Mouse (Mus musculus) hindbrain, embryonic 15.5 days (tissue): ENCODE measurements around the gene Gzmm. TPM values are rescaled to one million over a fixed set of nuclear protein-coding genes. Genes with fewer than 3 reads are reported as not detected.

Source experiments
- ATAC-seq: fragments of 200-750 bp; cut with Nextera tagmentation; 2 replicates; pipeline ENCODE4 v1.8.0; 2017; ENCODE audit warnings: low read depth, moderate number of reproducible peaks, moderate TSS enrichment; ENCODE audit not compliant: low FRiP score
- H3K27ac ChIP-seq: fragments of 300-500 bp; sonication (generic); replicated peaks from 2 replicates; pipeline ENCODE4 v1.5.1; 2015; ENCODE audit warnings: mild to moderate bottlenecking, inconsistent platforms
- H3K27me3 ChIP-seq: fragments of 300-500 bp; sonication (generic); 2 replicates; pipeline ENCODE4 v1.6.1; 2015; ENCODE audit warnings: control low read depth, inconsistent platforms
- H3K36me3 ChIP-seq: fragments of 300-500 bp; sonication (generic); 2 replicates; pipeline ENCODE4 v1.6.1; 2015; ENCODE audit warnings: control low read depth, inconsistent platforms
- H3K4me1 ChIP-seq: fragments of 300-500 bp; sonication (generic); replicated peaks from 2 replicates; pipeline ENCODE4 v1.6.1; 2015; ENCODE audit warnings: control low read depth, inconsistent platforms
- H3K4me2 ChIP-seq: fragments of 300-500 bp; sonication (generic); 2 replicates; pipeline ENCODE4 v1.6.1; 2015; ENCODE audit warnings: moderate library complexity, mild to moderate bottlenecking, inconsistent platforms
- H3K4me3 ChIP-seq: fragments of 300-500 bp; sonication (generic); 2 replicates; pipeline ENCODE4 v1.5.1; 2015; ENCODE audit warnings: mild to moderate bottlenecking, inconsistent platforms
- H3K9ac ChIP-seq: fragments of 300-500 bp; sonication (generic); 2 replicates; pipeline ENCODE4 v1.6.1; 2015; ENCODE audit warnings: inconsistent platforms
- H3K9me3 ChIP-seq: fragments of 300-500 bp; sonication (generic); 2 replicates; pipeline ENCODE4 v1.6.1; 2016; ENCODE audit warnings: control low read depth, inconsistent platforms
- WGBS: fragments of 180-500 bp; shearing (Covaris S2); methylation state at CpG from one replicate; pipeline ENCODE4 v1.1.7; 2015; 5-methylcytosine and 5-hydroxymethylcytosine counted together
- polyA plus RNA-seq: library from polyadenylated mRNA; unstranded; fragments of >200 nt; fragmentation: Nextera tagmentation; extraction: Ambion mirVana; gene quantifications from 2 replicates; pipeline ENCODE4 v1.2.1, GENCODE M21; 2015

The Gzmm gene
- polyA plus RNA-seq, 1 experiment from 2014 or later, result 1.4 TPM

GRCm38 (mm10) chr10:79682916-79683582 is 5.8 kb upstream of the Gzmm start:
- H3K4me3 ChIP-seq, result peak overlapping the region; percentile 64
- H3K4me2 ChIP-seq, result peak overlapping the region; percentile 85
- 8% methylated on average over 10 of the region's 10 CpGs for WGBS
- H3K9me3 ChIP-seq, result no peaks in the 10 kb centered on the region
- peaks cover 24% of the 10 kb centered on the region for H3K4me1 ChIP-seq
- H3K36me3 ChIP-seq, result peaks cover 33% of the 10 kb centered on the region
- H3K9ac ChIP-seq, result peak overlapping the region; percentile 60
- no peaks in the 10 kb centered on the region for H3K27me3 ChIP-seq
- H3K27ac ChIP-seq, result peak overlapping the region; percentile 78; the same call in 1 of the 2 replicates
- no peak for ATAC-seq

- no peak for ATAC-seq
- no peaks in the 10 kb centered on the region for H3K9me3 ChIP-seq
- H3K9ac ChIP-seq, result 0 out of 2 replicates have a peak overlapping the region, but pooled peaks have one; percentile 60
- H3K27me3 ChIP-seq, result no peaks in the 10 kb centered on the region
- peak overlapping the region; percentile 85 for H3K4me2 ChIP-seq
- peak overlapping the region; percentile 64 for H3K4me3 ChIP-seq
- H3K36me3 ChIP-seq, result peaks cover 43% of the 10 kb centered on the region
- peaks cover 24% of the 10 kb centered on the region for H3K4me1 ChIP-seq
- WGBS, result 89% methylated on average over 6 of the region's 6 CpGs
- no peak overlapping the region for H3K27ac ChIP-seq
Measured at GRCm38 (mm10) chr10:79683726-79684640, 4.8 kb upstream of the Gzmm start.

GRCm38 (mm10) chr10:79684770-79685600 is 3.8 kb upstream of the Gzmm start:
- no peak overlapping the region for H3K4me2 ChIP-seq
- H3K36me3 ChIP-seq, result peaks cover 46% of the 10 kb centered on the region
- peaks cover 24% of the 10 kb centered on the region for H3K4me1 ChIP-seq
- ATAC-seq, result no peak
- H3K9ac ChIP-seq, result no peak overlapping the region
- no peak overlapping the region for H3K4me3 ChIP-seq
- 95% methylated on average over 25 of the region's 25 CpGs for WGBS
- H3K27me3 ChIP-seq, result no peaks in the 10 kb centered on the region
- no peak overlapping the region for H3K27ac ChIP-seq
- H3K9me3 ChIP-seq, result no peaks in the 10 kb centered on the region

GRCm38 (mm10) chr10:79686219-79686618 is 2.6 kb upstream of the Gzmm start:
- no peak for ATAC-seq
- H3K4me2 ChIP-seq, result no peak overlapping the region
- H3K27ac ChIP-seq, result no peak overlapping the region
- no peak overlapping the region for H3K9ac ChIP-seq
- H3K36me3 ChIP-seq, result peaks cover 46% of the 10 kb centered on the region
- 93% methylated on average over 2 of the region's 2 CpGs for WGBS
- H3K4me1 ChIP-seq, result peaks cover 20% of the 10 kb centered on the region
- no peak overlapping the region for H3K4me3 ChIP-seq
- no peaks in the 10 kb centered on the region for H3K9me3 ChIP-seq
- no peaks in the 10 kb centered on the region for H3K27me3 ChIP-seq

GRCm38 (mm10) chr10:79686691-79687090 is 2.1 kb upstream of the Gzmm start:
- no peak overlapping the region for H3K9ac ChIP-seq
- peaks cover 46% of the 10 kb centered on the region for H3K36me3 ChIP-seq
- H3K9me3 ChIP-seq, result no peaks in the 10 kb centered on the region
- H3K27ac ChIP-seq, result no peak overlapping the region
- H3K4me2 ChIP-seq, result no peak overlapping the region
- ATAC-seq, result no peak
- H3K4me3 ChIP-seq, result no peak overlapping the region
- H3K27me3 ChIP-seq, result no peaks in the 10 kb centered on the region
- H3K4me1 ChIP-seq, result peaks cover 19% of the 10 kb centered on the region
- 95% methylated on average over 1 of the region's 1 CpGs for whole genome bisulfite sequencing

GRCm38 (mm10) chr10:79687513-79687912 is 1.3 kb upstream of the Gzmm start:
- H3K9ac ChIP-seq, result no peak overlapping the region

GRCm38 (mm10) chr10:79689178-79689577 is 358 bp downstream of the Gzmm start:
- Histone ChIP-seq H3K4me2 (no peak overlapping the region), H3K4me3 (no peak overlapping the region), H3K9me3 (no peaks in the 10 kb centered on the region), H3K4me1 (peaks cover 2% of the 10 kb centered on the region), H3K27ac (no peak overlapping the region), H3K9ac (no peak overlapping the region), H3K27me3 (no peaks in the 10 kb centered on the region), H3K36me3 (peaks cover 46% of the 10 kb centered on the region)
- 100% methylated on average over 3 of the region's 3 CpGs for WGBS
- ATAC-seq, result no peak

More at GRCm38 (mm10) chr10:79687513-79687912, 1.3 kb upstream of the Gzmm start:
- no peak overlapping the region for H3K4me2 ChIP-seq
- H3K4me3 ChIP-seq, result no peak overlapping the region
- WGBS, result 98% methylated on average over 6 of the region's 6 CpGs
- no peak for ATAC-seq
- peaks cover 46% of the 10 kb centered on the region for H3K36me3 ChIP-seq
- no peaks in the 10 kb centered on the region for H3K9me3 ChIP-seq
- H3K27ac ChIP-seq, result no peak overlapping the region
- H3K4me1 ChIP-seq, result peaks cover 19% of the 10 kb centered on the region
- H3K27me3 ChIP-seq, result no peaks in the 10 kb centered on the region

GRCm38 (mm10) chr10:79691986-79692548 is 3.2 kb downstream of the Gzmm start:
- ATAC-seq, result no peak
- no peak overlapping the region for H3K27ac ChIP-seq
- no peaks in the 10 kb centered on the region for H3K9me3 ChIP-seq
- no peak overlapping the region for H3K9ac ChIP-seq
- no peaks in the 10 kb centered on the region for H3K27me3 ChIP-seq
- H3K4me1 ChIP-seq, result no peaks in the 10 kb centered on the region
- peaks cover 21% of the 10 kb centered on the region for H3K36me3 ChIP-seq
- WGBS, result 98% methylated on average over 2 of the region's 2 CpGs
- H3K4me3 ChIP-seq, result no peak overlapping the region
- H3K4me2 ChIP-seq, result no peak overlapping the region

GRCm38 (mm10) chr10:79693580-79694378 is 5.0 kb downstream of the Gzmm start:
- ATAC-seq, result no peak
- Histone ChIP-seq H3K27ac (no peak overlapping the region), H3K27me3 (no peaks in the 10 kb centered on the region), H3K4me2 (no peak overlapping the region), H3K9ac (no peak overlapping the region), H3K36me3 (peaks cover 5% of the 10 kb centered on the region), H3K9me3 (no peaks in the 10 kb centered on the region), H3K4me1 (no peaks in the 10 kb centered on the region), H3K4me3 (no peak overlapping the region)
- 77% methylated on average over 12 of the region's 12 CpGs for WGBS

- Histone ChIP-seq H3K27me3 (no peaks in the 10 kb centered on the region), H3K4me1 (no peaks in the 10 kb centered on the region), H3K27ac (no peak overlapping the region), H3K36me3 (no peaks in the 10 kb centered on the region), H3K9ac (no peak overlapping the region), H3K9me3 (no peaks in the 10 kb centered on the region), H3K4me3 (no peak overlapping the region), H3K4me2 (no peak overlapping the region)
- ATAC-seq, result no peak
- WGBS, result 63% methylated on average over 6 of the region's 6 CpGs
Measured at GRCm38 (mm10) chr10:79694379-79694655, 5.5 kb downstream of the Gzmm start.
